Mouse (Mus musculus): ENCODE measurements at regions not wholly inside any gene's neighbourhood (a gene's known extent, or its start where the extent isn't known, plus 50 kb on each side); places are given as distances from the start of the nearest gene placed in this dataset.

- no peak for DNase-seq (ENCODE audit: low read depth, low spot score)
These were observed 568.8 kb upstream of the Tbl1xr1 start for GRCm38 (mm10) chr3:21507655-21508054.

- DNase-seq (ENCODE audit: low read depth, low spot score): no peak
These were observed 564.4 kb upstream of the Tbl1xr1 start for GRCm38 (mm10) chr3:21512081-21512480.

GRCm38 (mm10) chr3:21524426-21524937, 552.0 kb upstream of the Tbl1xr1 start:
- no peak for DNase-seq (ENCODE audit: low read depth, low spot score)

GRCm38 (mm10) chr3:21530862-21531261, 545.6 kb upstream of the Tbl1xr1 start:
- no peak for DNase-seq (ENCODE audit: low read depth, low spot score)

- DNase-seq (ENCODE audit: low read depth, low spot score): no peak
These were observed 537.3 kb upstream of the Tbl1xr1 start for GRCm38 (mm10) chr3:21539138-21539537.

GRCm38 (mm10) chr3:21544456-21544855, 532.0 kb upstream of the Tbl1xr1 start:
- no peak for DNase-seq (ENCODE audit: low read depth, low spot score)

GRCm38 (mm10) chr3:21545156-21545893, 531.1 kb upstream of the Tbl1xr1 start:
- no peak for DNase-seq (ENCODE audit: low read depth, low spot score)

- no peak for DNase-seq (ENCODE audit: low read depth, low spot score)
These were observed 530.0 kb upstream of the Tbl1xr1 start for GRCm38 (mm10) chr3:21546411-21546810.

- no peak for DNase-seq (ENCODE audit: low read depth, low spot score)
These were observed 526.8 kb upstream of the Tbl1xr1 start for GRCm38 (mm10) chr3:21549671-21550070.

GRCm38 (mm10) chr3:21553159-21553758, 523.2 kb upstream of the Tbl1xr1 start:
- no peak for DNase-seq (ENCODE audit: low read depth, low spot score)

- DNase-seq (ENCODE audit: low read depth, low spot score): no peak
These were observed 522.6 kb upstream of the Tbl1xr1 start for GRCm38 (mm10) chr3:21553859-21554258.

- no peak for DNase-seq (ENCODE audit: low read depth, low spot score)
These were observed 518.5 kb upstream of the Tbl1xr1 start for GRCm38 (mm10) chr3:21557963-21558441.

GRCm38 (mm10) chr3:21562771-21563312, 513.6 kb upstream of the Tbl1xr1 start:
- DNase-seq (ENCODE audit: low read depth, low spot score): no peak

GRCm38 (mm10) chr3:21563454-21563853, 513.0 kb upstream of the Tbl1xr1 start:
- DNase-seq (ENCODE audit: low read depth, low spot score): no peak

GRCm38 (mm10) chr3:21564211-21564781, 512.2 kb upstream of the Tbl1xr1 start:
- DNase-seq (ENCODE audit: low read depth, low spot score): peak; percentile 23

GRCm38 (mm10) chr3:21564847-21565485, 511.5 kb upstream of the Tbl1xr1 start:
- no peak for DNase-seq (ENCODE audit: low read depth, low spot score)

- DNase-seq (ENCODE audit: low read depth, low spot score): no peak
These were observed 506.7 kb upstream of the Tbl1xr1 start for GRCm38 (mm10) chr3:21569721-21570120.

GRCm38 (mm10) chr3:21578635-21579034, 497.8 kb upstream of the Tbl1xr1 start:
- DNase-seq (ENCODE audit: low read depth, low spot score): no peak

GRCm38 (mm10) chr3:21582122-21582521, 494.3 kb upstream of the Tbl1xr1 start:
- no peak for DNase-seq (ENCODE audit: low read depth, low spot score)

GRCm38 (mm10) chr3:21585767-21586166, 490.7 kb upstream of the Tbl1xr1 start:
- DNase-seq (ENCODE audit: low read depth, low spot score): no peak

GRCm38 (mm10) chr3:21606846-21607245, 469.6 kb upstream of the Tbl1xr1 start:
- no peak for DNase-seq (ENCODE audit: low read depth, low spot score)

GRCm38 (mm10) chr3:21610231-21610630, 466.2 kb upstream of the Tbl1xr1 start:
- no peak for DNase-seq (ENCODE audit: low read depth, low spot score)
